Mouse (Mus musculus): ENCODE measurements around the gene Apoa1. TPM values are rescaled to one million over a fixed set of nuclear protein-coding genes. Genes with fewer than 3 reads are reported as not detected.

Gene Apoa1
- polyA plus RNA-seq, 1 experiment, result not detected

DNA sequence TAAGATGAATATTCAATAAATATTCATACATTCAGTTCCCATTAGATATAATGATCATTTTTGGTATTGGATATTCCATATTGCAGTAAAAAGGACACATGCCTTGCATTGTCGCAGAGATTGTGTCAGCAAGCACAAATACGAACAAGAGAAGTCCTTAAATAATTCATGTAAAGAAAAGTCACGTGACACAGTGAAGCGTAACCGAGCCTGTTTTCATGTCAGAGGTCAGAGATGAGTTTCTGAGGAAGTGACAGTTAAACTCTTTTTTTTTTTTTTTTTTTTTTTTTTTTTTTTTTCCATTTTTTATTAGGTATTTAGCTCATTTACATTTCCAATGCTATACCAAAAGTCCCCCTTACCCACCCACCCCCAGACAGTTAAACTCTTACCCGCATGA is 35.7 kb upstream of the Apoa1 start:
- no peak overlapping the region for H3K4me3 ChIP-seq (ENCODE audit: insufficient read depth, low read length)
- no peak overlapping the region for H3K27ac ChIP-seq (ENCODE audit: insufficient read depth, low read depth, low read length)
- no peak for TF ChIP-seq POLR2A (IDR thresholded peaks at IDR 0.05; ENCODE audit: borderline replicate concordance, low read depth, low read length)
- TF ChIP-seq CTCF (IDR thresholded peaks at IDR 0.05; ENCODE audit: low read depth, low read length), result no peak
- H3K4me1 ChIP-seq (ENCODE audit: control insufficient read depth, insufficient read depth, low read length), result peaks cover 5% of the 10 kb centered on the region

- H3K27ac ChIP-seq (ENCODE audit: insufficient read depth, low read depth, low read length), result no peak overlapping the region
- H3K4me3 ChIP-seq (ENCODE audit: insufficient read depth, low read length), result no peak overlapping the region
- H3K4me1 ChIP-seq (ENCODE audit: control insufficient read depth, insufficient read depth, low read length), result peaks cover 9% of the 10 kb centered on the region
- TF ChIP-seq CTCF (IDR thresholded peaks at IDR 0.05; ENCODE audit: low read depth, low read length), result no peak
- TF ChIP-seq POLR2A (IDR thresholded peaks at IDR 0.05; ENCODE audit: borderline replicate concordance, low read depth, low read length), result no peak
Measured at GRCm38 (mm10) chr9:46194809-46195208, 33.6 kb upstream of the Apoa1 start.

- Histone ChIP-seq H3K4me3 (ENCODE audit: insufficient read depth, low read length) (no peak overlapping the region), H3K27ac (ENCODE audit: insufficient read depth, low read depth, low read length) (no peak overlapping the region), H3K4me1 (ENCODE audit: control insufficient read depth, insufficient read depth, low read length) (peaks cover 9% of the 10 kb centered on the region)
- no peak for TF ChIP-seq CTCF (IDR thresholded peaks at IDR 0.05; ENCODE audit: low read depth, low read length)
- TF ChIP-seq POLR2A (IDR thresholded peaks at IDR 0.05; ENCODE audit: borderline replicate concordance, low read depth, low read length), result no peak
Measured at GRCm38 (mm10) chr9:46196699-46197169, 31.6 kb upstream of the Apoa1 start.

GRCm38 (mm10) chr9:46198461-46198860 is 29.9 kb upstream of the Apoa1 start:
- H3K4me1 ChIP-seq (ENCODE audit: control insufficient read depth, insufficient read depth, low read length), result peaks cover 4% of the 10 kb centered on the region; the same call in 1 of the 2 replicates
- H3K27ac ChIP-seq (ENCODE audit: insufficient read depth, low read depth, low read length), result no peak overlapping the region
- TF ChIP-seq CTCF (IDR thresholded peaks at IDR 0.05; ENCODE audit: low read depth, low read length) (no peak), POLR2A (IDR thresholded peaks at IDR 0.05; ENCODE audit: borderline replicate concordance, low read depth, low read length) (no peak)
- no peak overlapping the region for H3K4me3 ChIP-seq (ENCODE audit: insufficient read depth, low read length)

- TF ChIP-seq CTCF (IDR thresholded peaks at IDR 0.05; ENCODE audit: low read depth, low read length) (no peak), POLR2A (IDR thresholded peaks at IDR 0.05; ENCODE audit: borderline replicate concordance, low read depth, low read length) (no peak)
- H3K4me1 ChIP-seq (ENCODE audit: control insufficient read depth, insufficient read depth, low read length), result peaks cover 4% of the 10 kb centered on the region; the same call in 1 of the 2 replicates
- H3K4me3 ChIP-seq (ENCODE audit: insufficient read depth, low read length), result no peak overlapping the region
- no peak overlapping the region for H3K27ac ChIP-seq (ENCODE audit: insufficient read depth, low read depth, low read length)
Measured at GRCm38 (mm10) chr9:46198936-46199335, 29.4 kb upstream of the Apoa1 start.

DNA sequence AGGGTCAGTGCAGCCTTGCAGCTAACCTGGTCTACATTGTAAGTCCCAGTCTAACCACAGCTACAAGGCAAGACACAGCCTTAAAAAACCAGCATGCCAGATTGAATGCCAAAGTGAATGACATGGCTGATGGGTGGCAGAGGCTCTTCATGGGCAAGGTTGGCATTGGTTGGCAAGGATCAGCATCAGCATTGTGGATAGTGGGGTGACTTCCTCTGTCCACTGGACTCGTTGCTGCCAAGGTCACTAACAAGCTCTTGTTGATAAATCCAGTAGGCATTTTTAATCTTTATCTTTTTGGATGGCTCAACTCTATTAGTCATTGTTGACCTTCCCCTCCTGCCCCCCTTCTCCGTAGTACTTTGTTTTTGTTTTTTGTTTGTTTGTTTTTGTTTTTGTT is 28.8 kb upstream of the Apoa1 start:
- peaks cover 4% of the 10 kb centered on the region; the same call in 1 of the 2 replicates for H3K4me1 ChIP-seq (ENCODE audit: control insufficient read depth, insufficient read depth, low read length)
- no peak overlapping the region for H3K27ac ChIP-seq (ENCODE audit: insufficient read depth, low read depth, low read length)
- H3K4me3 ChIP-seq (ENCODE audit: insufficient read depth, low read length), result no peak overlapping the region
- no peak for TF ChIP-seq POLR2A (IDR thresholded peaks at IDR 0.05; ENCODE audit: borderline replicate concordance, low read depth, low read length)
- TF ChIP-seq CTCF (IDR thresholded peaks at IDR 0.05; ENCODE audit: low read depth, low read length), result no peak

- no peaks in the 10 kb centered on the region for H3K4me1 ChIP-seq (ENCODE audit: control insufficient read depth, insufficient read depth, low read length)
- TF ChIP-seq CTCF (IDR thresholded peaks at IDR 0.05; ENCODE audit: low read depth, low read length), result no peak
- no peak for TF ChIP-seq POLR2A (IDR thresholded peaks at IDR 0.05; ENCODE audit: borderline replicate concordance, low read depth, low read length)
- no peak overlapping the region for H3K27ac ChIP-seq (ENCODE audit: insufficient read depth, low read depth, low read length)
- no peak overlapping the region for H3K4me3 ChIP-seq (ENCODE audit: insufficient read depth, low read length)
Measured at GRCm38 (mm10) chr9:46206834-46207500, 21.4 kb upstream of the Apoa1 start.

DNA sequence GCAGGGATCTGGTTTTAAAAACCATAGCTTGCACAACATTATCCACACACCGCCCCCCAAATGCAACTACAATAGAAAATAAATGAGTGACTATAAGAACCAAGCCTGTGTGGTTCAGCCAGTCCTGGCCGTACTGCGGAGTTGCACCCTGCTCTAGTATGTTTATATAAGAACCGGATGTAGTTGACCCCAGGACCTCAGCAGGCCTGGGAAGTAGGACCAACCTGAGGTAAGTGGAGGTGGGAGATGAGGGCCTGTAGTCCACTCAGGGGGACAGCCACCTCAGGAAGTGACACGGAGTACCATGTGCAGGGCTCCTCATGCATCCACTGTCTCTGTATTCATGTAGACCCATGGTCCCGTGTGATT is 20.9 kb upstream of the Apoa1 start:
- H3K4me1 ChIP-seq (ENCODE audit: control insufficient read depth, insufficient read depth, low read length), result no peaks in the 10 kb centered on the region
- H3K27ac ChIP-seq (ENCODE audit: insufficient read depth, low read depth, low read length), result no peak overlapping the region
- H3K4me3 ChIP-seq (ENCODE audit: insufficient read depth, low read length), result no peak overlapping the region
- TF ChIP-seq POLR2A (IDR thresholded peaks at IDR 0.05; ENCODE audit: borderline replicate concordance, low read depth, low read length) (no peak), CTCF (IDR thresholded peaks at IDR 0.05; ENCODE audit: low read depth, low read length) (no peak)

GRCm38 (mm10) chr9:46208401-46208974 is 19.9 kb upstream of the Apoa1 start:
- Histone ChIP-seq H3K27ac (ENCODE audit: insufficient read depth, low read depth, low read length) (no peak overlapping the region), H3K4me3 (ENCODE audit: insufficient read depth, low read length) (no peak overlapping the region), H3K4me1 (ENCODE audit: control insufficient read depth, insufficient read depth, low read length) (no peaks in the 10 kb centered on the region)
- no peak for TF ChIP-seq POLR2A (IDR thresholded peaks at IDR 0.05; ENCODE audit: borderline replicate concordance, low read depth, low read length)
- no peak for TF ChIP-seq CTCF (IDR thresholded peaks at IDR 0.05; ENCODE audit: low read depth, low read length)

DNA sequence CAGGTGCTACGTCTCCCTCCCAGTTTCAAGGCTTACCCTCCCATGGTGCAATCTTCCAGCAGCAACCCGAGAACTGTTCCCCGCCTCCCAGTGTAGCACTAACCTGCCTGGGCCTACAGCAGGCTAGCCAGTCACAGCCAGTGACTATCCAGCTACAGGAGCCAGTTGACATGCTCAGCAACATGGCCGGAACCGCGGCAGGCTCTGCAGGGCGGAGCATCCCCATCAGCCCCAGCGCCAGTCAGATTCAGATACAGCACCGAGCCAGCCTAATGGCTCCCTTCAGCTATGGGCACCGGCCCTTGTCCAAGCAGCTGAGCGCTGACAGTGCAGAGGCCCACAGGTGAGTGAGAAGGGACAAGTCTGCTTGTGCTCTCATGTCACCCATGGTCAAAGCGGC is 17.9 kb upstream of the Apoa1 start:
- peaks cover 11% of the 10 kb centered on the region for H3K4me1 ChIP-seq (ENCODE audit: control insufficient read depth, insufficient read depth, low read length)
- no peak overlapping the region for H3K4me3 ChIP-seq (ENCODE audit: insufficient read depth, low read length)
- TF ChIP-seq POLR2A (IDR thresholded peaks at IDR 0.05; ENCODE audit: borderline replicate concordance, low read depth, low read length) (no peak), CTCF (IDR thresholded peaks at IDR 0.05; ENCODE audit: low read depth, low read length) (no peak)
- H3K27ac ChIP-seq (ENCODE audit: insufficient read depth, low read depth, low read length), result no peak overlapping the region

Data from bone marrow macrophage, adult 2 months (primary cell).